Mouse (Mus musculus) olfactory bulb, adult 2 months (tissue): Measurements from ENCODE around the gene Tmem246.

ENCODE experiments used
- CTCF ChIP-seq: fragments of 200-500 bp; IDR thresholded peaks from 2 replicates; pipeline ENCODE4 v1.5.1; 2012; ENCODE audit warnings: low read depth, mild to moderate bottlenecking, low read length, moderate library complexity; ENCODE audit not compliant: insufficient read depth
- POLR2A ChIP-seq: fragments of 200-500 bp; IDR thresholded peaks from 2 replicates; pipeline ENCODE4 v1.6.1; 2012; ENCODE audit warnings: mild to moderate bottlenecking, low read depth, low read length, moderate library complexity; ENCODE audit not compliant: insufficient read depth

DNA sequence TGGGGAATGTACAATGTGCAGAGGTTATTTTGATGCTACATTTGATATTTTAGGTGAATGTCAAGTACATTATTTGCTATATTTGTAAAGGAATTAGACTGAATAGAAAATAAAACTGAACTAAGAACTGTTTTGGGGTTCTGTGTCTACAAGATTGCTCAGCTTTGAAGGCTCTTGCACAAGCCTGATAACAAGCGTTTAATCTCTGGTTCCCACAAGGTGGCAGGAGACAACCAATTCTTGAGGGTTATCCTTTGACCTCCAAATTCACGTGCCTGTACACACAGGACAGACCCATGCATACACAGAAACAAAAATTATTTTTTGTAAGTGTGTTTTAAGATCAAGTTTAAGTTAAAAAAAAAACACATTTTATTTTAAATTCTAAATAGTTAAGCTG lies 42.2 kb upstream of the Tmem246 start:
- TF ChIP-seq POLR2A (no peak), CTCF (no peak)
